Mouse (Mus musculus): ENCODE data around the gene Clspn. TPM values are rescaled to one million over a fixed set of nuclear protein-coding genes. Genes with fewer than 3 reads are reported as not detected.
"Not testable (repeated sequence)": the region's sequence is repeated elsewhere in the genome, so short reads cannot be mapped to it uniquely, and the experiment has no call there.

The Clspn gene
- polyA plus RNA-seq, 1 experiment from 2014 or later = 32.6 TPM

- not testable (repeated sequence) for H3K27me3 ChIP-seq; H3K9ac ChIP-seq; H3K9me3 ChIP-seq (replicated peaks); H3K36me3 ChIP-seq; H3K4me3 ChIP-seq (replicated peaks); H3K27ac ChIP-seq (replicated peaks); ATAC-seq (ENCODE audit: insufficient number of reproducible peaks, low FRiP score, low TSS enrichment, low read depth); H3K4me2 ChIP-seq (replicated peaks)
- H3K4me1 ChIP-seq = peaks cover 11% of the 10 kb centered on the region; the same call in 1 of the 2 replicates
- WGBS = 90% methylated on average over 7 of the region's 7 CpGs
Measured at GRCm38 (mm10) chr4:126535631-126536030, 21.1 kb upstream of the Clspn start.

GRCm38 (mm10) chr4:126536865-126537264 is 19.9 kb upstream of the Clspn start:
- no peak overlapping the region for H3K9ac ChIP-seq
- H3K27ac ChIP-seq (replicated peaks) = no peak overlapping the region
- no peaks in the 10 kb centered on the region for H3K9me3 ChIP-seq (replicated peaks)
- ATAC-seq (ENCODE audit: insufficient number of reproducible peaks, low FRiP score, low TSS enrichment, low read depth) = no peak
- H3K4me2 ChIP-seq (replicated peaks) = no peak overlapping the region
- H3K36me3 ChIP-seq = no peaks in the 10 kb centered on the region
- no peaks in the 10 kb centered on the region for H3K27me3 ChIP-seq
- whole genome bisulfite sequencing = 60% methylated on average over 5 of the region's 5 CpGs
- no peak overlapping the region for H3K4me3 ChIP-seq (replicated peaks)
- peaks cover 11% of the 10 kb centered on the region; the same call in 1 of the 2 replicates for H3K4me1 ChIP-seq

- H3K4me3 ChIP-seq (replicated peaks) = no peak overlapping the region
- H3K27me3 ChIP-seq = no peaks in the 10 kb centered on the region
- no peaks in the 10 kb centered on the region for H3K36me3 ChIP-seq
- 74% methylated on average over 3 of the region's 3 CpGs for WGBS
- H3K27ac ChIP-seq (replicated peaks) = no peak overlapping the region
- ATAC-seq (ENCODE audit: insufficient number of reproducible peaks, low FRiP score, low TSS enrichment, low read depth) = no peak
- H3K9me3 ChIP-seq (replicated peaks) = no peaks in the 10 kb centered on the region
- peaks cover 3% of the 10 kb centered on the region; the same call in 1 of the 2 replicates for H3K4me1 ChIP-seq
- no peak overlapping the region for H3K4me2 ChIP-seq (replicated peaks)
- H3K9ac ChIP-seq = no peak overlapping the region
Measured at GRCm38 (mm10) chr4:126540487-126541071, 16.2 kb upstream of the Clspn start.

- Histone ChIP-seq H3K4me1 (peaks cover 3% of the 10 kb centered on the region; the same call in 1 of the 2 replicates), H3K9ac (no peak overlapping the region), H3K36me3 (no peaks in the 10 kb centered on the region), H3K4me2 (replicated peaks) (no peak overlapping the region), H3K27me3 (no peaks in the 10 kb centered on the region), H3K4me3 (replicated peaks) (no peak overlapping the region), H3K27ac (replicated peaks) (no peak overlapping the region), H3K9me3 (replicated peaks) (no peaks in the 10 kb centered on the region)
- no peak for ATAC-seq (ENCODE audit: insufficient number of reproducible peaks, low FRiP score, low TSS enrichment, low read depth)
- 65% methylated on average over 7 of the region's 7 CpGs for WGBS
Measured at GRCm38 (mm10) chr4:126542838-126543237, 13.9 kb upstream of the Clspn start.

- H3K27ac ChIP-seq (replicated peaks) = no peak overlapping the region
- H3K4me1 ChIP-seq = no peaks in the 10 kb centered on the region
- no peak overlapping the region for H3K4me2 ChIP-seq (replicated peaks)
- H3K9me3 ChIP-seq (replicated peaks) = no peaks in the 10 kb centered on the region
- no peaks in the 10 kb centered on the region for H3K36me3 ChIP-seq
- H3K4me3 ChIP-seq (replicated peaks) = no peak overlapping the region
- ATAC-seq (ENCODE audit: insufficient number of reproducible peaks, low FRiP score, low TSS enrichment, low read depth) = no peak
- 85% methylated on average over 1 of the region's 1 CpGs for WGBS
- no peaks in the 10 kb centered on the region for H3K27me3 ChIP-seq
- H3K9ac ChIP-seq = no peak overlapping the region
Measured at GRCm38 (mm10) chr4:126545016-126545415, 11.7 kb upstream of the Clspn start.

GRCm38 (mm10) chr4:126545703-126546102 is 11.0 kb upstream of the Clspn start:
- H3K36me3 ChIP-seq = no peaks in the 10 kb centered on the region
- H3K9me3 ChIP-seq (replicated peaks) = no peaks in the 10 kb centered on the region
- no peak overlapping the region for H3K4me2 ChIP-seq (replicated peaks)
- H3K27me3 ChIP-seq = no peaks in the 10 kb centered on the region
- no peaks in the 10 kb centered on the region for H3K4me1 ChIP-seq
- 61% methylated on average over 7 of the region's 7 CpGs for WGBS
- no peak overlapping the region for H3K4me3 ChIP-seq (replicated peaks)
- no peak for ATAC-seq (ENCODE audit: insufficient number of reproducible peaks, low FRiP score, low TSS enrichment, low read depth)
- no peak overlapping the region for H3K9ac ChIP-seq
- H3K27ac ChIP-seq (replicated peaks) = no peak overlapping the region

GRCm38 (mm10) chr4:126546183-126546582 is 10.6 kb upstream of the Clspn start:
- no peak overlapping the region for H3K9ac ChIP-seq
- H3K4me2 ChIP-seq (replicated peaks) = no peak overlapping the region
- no peak for ATAC-seq (ENCODE audit: insufficient number of reproducible peaks, low FRiP score, low TSS enrichment, low read depth)
- H3K36me3 ChIP-seq = no peaks in the 10 kb centered on the region
- 75% methylated on average over 2 of the region's 2 CpGs for WGBS
- H3K27me3 ChIP-seq = no peaks in the 10 kb centered on the region
- H3K4me1 ChIP-seq = no peaks in the 10 kb centered on the region
- H3K27ac ChIP-seq (replicated peaks) = no peak overlapping the region
- no peaks in the 10 kb centered on the region for H3K9me3 ChIP-seq (replicated peaks)
- H3K4me3 ChIP-seq (replicated peaks) = no peak overlapping the region

GRCm38 (mm10) chr4:126552136-126552535 is 4.6 kb upstream of the Clspn start:
- Histone ChIP-seq H3K9ac (no peak overlapping the region), H3K4me3 (replicated peaks) (no peak overlapping the region), H3K27me3 (no peaks in the 10 kb centered on the region), H3K36me3 (no peaks in the 10 kb centered on the region), H3K27ac (replicated peaks) (no peak overlapping the region), H3K4me2 (replicated peaks) (no peak overlapping the region), H3K9me3 (replicated peaks) (no peaks in the 10 kb centered on the region), H3K4me1 (peaks cover 5% of the 10 kb centered on the region)
- no peak for ATAC-seq (ENCODE audit: insufficient number of reproducible peaks, low FRiP score, low TSS enrichment, low read depth)
- WGBS = 64% methylated on average over 7 of the region's 7 CpGs

GRCm38 (mm10) chr4:126553105-126553504 is 3.6 kb upstream of the Clspn start:
- ATAC-seq (ENCODE audit: insufficient number of reproducible peaks, low FRiP score, low TSS enrichment, low read depth) = no peak
- Histone ChIP-seq H3K4me3 (replicated peaks) (no peak overlapping the region), H3K36me3 (no peaks in the 10 kb centered on the region), H3K9me3 (replicated peaks) (no peaks in the 10 kb centered on the region), H3K9ac (no peak overlapping the region), H3K4me1 (peaks cover 9% of the 10 kb centered on the region), H3K27ac (replicated peaks) (no peak overlapping the region), H3K27me3 (no peaks in the 10 kb centered on the region), H3K4me2 (replicated peaks) (no peak overlapping the region)
- 51% methylated on average over 8 of the region's 8 CpGs for WGBS

GRCm38 (mm10) chr4:126553685-126554084 is 3.0 kb upstream of the Clspn start:
- Histone ChIP-seq H3K27me3 (no peaks in the 10 kb centered on the region), H3K4me2 (replicated peaks) (no peak overlapping the region), H3K9me3 (replicated peaks) (no peaks in the 10 kb centered on the region), H3K36me3 (no peaks in the 10 kb centered on the region), H3K4me3 (replicated peaks) (no peak overlapping the region), H3K9ac (no peak overlapping the region), H3K4me1 (peaks cover 9% of the 10 kb centered on the region), H3K27ac (replicated peaks) (no peak overlapping the region)
- 82% methylated on average over 1 of the region's 1 CpGs for WGBS
- ATAC-seq (ENCODE audit: insufficient number of reproducible peaks, low FRiP score, low TSS enrichment, low read depth) = no peak

GRCm38 (mm10) chr4:126554462-126554861 is 2.3 kb upstream of the Clspn start:
- Histone ChIP-seq H3K9me3 (replicated peaks) (no peaks in the 10 kb centered on the region), H3K9ac (no peak overlapping the region), H3K4me3 (replicated peaks) (no peak overlapping the region), H3K27ac (replicated peaks) (no peak overlapping the region), H3K27me3 (no peaks in the 10 kb centered on the region), H3K4me2 (replicated peaks) (no peak overlapping the region), H3K36me3 (no peaks in the 10 kb centered on the region), H3K4me1 (peaks cover 9% of the 10 kb centered on the region)
- WGBS = 31% methylated on average over 3 of the region's 3 CpGs
- no peak for ATAC-seq (ENCODE audit: insufficient number of reproducible peaks, low FRiP score, low TSS enrichment, low read depth)

- Histone ChIP-seq H3K4me3 (replicated peaks) (no peak overlapping the region), H3K4me2 (replicated peaks) (no peak overlapping the region), H3K9me3 (replicated peaks) (no peaks in the 10 kb centered on the region), H3K27me3 (no peaks in the 10 kb centered on the region), H3K9ac (no peak overlapping the region), H3K27ac (replicated peaks) (no peak overlapping the region), H3K36me3 (peaks cover 40% of the 10 kb centered on the region), H3K4me1 (no peaks in the 10 kb centered on the region)
- WGBS = 87% methylated on average over 6 of the region's 6 CpGs
- ATAC-seq (ENCODE audit: insufficient number of reproducible peaks, low FRiP score, low TSS enrichment, low read depth) = no peak
Measured at GRCm38 (mm10) chr4:126563798-126564197, 7.1 kb downstream of the Clspn start.

All from embryonic facial prominence, embryonic 15.5 days (tissue).